Mouse (Mus musculus) cerebellum, adult (tissue): Measurements from ENCODE around the gene Efcab11.

Experiments used
- ATAC-seq: cut with Nextera tagmentation; 2 replicates; pipeline ENCODE4 v1.9.2; 2017; ENCODE audit warnings: mild to moderate bottlenecking, moderate library complexity, mixed read lengths; ENCODE audit not compliant: insufficient number of reproducible peaks, low FRiP score, low TSS enrichment

The Efcab11 gene

DNA sequence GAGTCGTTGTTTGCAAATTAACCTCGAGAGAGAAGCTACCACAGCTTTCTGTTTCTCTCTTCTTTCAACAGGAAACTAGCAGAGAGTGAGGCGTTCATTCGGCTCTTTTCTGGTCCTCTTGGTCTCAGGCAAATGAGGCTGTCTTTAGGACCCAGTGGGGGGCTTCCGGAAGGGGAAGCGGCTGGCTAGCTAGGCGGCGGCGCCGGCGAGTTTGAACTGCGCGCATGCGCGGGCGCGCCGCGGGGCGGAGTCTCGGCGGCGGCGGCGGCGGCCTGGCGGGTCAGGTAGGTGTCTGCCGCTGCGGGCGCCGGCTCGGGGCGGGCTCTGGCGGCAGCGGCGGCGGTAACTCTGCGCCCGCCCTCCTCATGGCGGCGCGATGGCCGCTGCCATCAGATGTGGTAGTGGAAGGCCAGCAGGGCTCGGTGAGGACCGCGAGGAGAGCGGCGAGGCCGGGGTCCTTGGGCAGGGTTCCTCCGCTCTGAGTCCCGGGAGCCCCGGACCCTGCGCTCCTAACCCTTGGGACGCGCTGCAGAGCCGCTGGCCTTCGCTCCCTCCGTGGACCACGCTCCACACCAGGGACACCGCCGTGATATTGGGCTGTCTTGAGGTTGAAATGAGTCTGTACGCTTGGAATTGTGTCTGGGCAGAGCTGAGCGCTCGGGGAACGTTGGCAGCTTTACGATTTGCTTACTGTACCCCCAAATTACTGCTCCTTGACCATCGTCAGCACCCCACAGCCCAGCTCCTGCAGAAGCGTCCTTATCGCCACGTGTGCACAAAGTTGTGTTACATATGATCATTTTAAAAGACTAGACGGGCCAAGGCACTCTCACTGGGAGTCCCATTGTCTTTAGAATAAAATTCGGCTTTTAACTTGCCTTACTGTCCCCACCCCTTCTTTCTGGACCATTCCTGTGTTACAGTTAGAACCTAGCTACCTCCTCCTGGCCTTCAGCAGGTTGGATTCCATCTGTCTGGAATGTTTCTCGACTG, at the start of gene Efcab11, which contains the start of gene Tdp1:
Efcab11 (minus strand) TSS at position 171 of the 993 bp plus-strand sequence.
Tdp1 (plus strand) TSS at position 249 of the 993 bp plus-strand sequence.
- peak; percentile 82 for ATAC-seq

DNA sequence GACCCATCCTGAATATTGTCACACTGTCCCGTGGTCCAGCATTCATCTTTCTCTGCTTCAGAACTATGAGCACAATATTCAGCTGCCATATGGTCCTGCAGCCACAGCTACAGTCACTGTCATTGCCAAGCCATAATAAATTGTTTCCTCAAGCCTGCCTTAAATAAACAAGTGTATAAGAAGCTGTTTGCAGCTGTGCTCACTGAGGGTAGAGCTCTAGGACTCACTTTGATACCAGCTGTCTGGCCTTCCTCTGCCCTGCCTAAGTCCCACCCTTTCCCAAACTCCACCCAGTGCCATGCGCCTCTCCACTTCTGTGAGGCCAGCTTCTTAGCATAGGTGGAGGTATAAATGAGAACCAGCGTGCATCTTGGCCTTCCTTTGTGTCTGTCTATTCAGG, 49.4 kb upstream of the Efcab11 start:
- ATAC-seq = no peak

DNA sequence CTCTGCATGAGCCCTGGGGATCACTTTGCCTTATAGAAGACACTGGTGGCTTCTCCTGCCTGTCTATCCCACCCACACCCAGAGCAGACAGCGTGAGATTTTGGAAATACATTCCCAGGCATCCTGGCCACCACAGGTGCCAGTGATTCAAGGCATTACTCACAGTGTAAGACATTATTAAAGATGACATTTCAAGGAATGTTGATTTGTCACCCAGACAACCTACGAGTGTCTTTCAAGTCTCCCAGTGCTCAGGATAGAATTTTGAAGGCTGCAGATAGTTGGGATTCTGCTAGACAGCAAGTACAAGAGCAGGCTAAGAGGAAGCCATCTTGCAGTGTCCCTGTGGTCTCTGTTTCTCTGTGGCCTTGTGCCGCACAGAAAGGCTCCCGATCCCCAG, 48.0 kb upstream of the Efcab11 start:
- no peak for ATAC-seq

DNA sequence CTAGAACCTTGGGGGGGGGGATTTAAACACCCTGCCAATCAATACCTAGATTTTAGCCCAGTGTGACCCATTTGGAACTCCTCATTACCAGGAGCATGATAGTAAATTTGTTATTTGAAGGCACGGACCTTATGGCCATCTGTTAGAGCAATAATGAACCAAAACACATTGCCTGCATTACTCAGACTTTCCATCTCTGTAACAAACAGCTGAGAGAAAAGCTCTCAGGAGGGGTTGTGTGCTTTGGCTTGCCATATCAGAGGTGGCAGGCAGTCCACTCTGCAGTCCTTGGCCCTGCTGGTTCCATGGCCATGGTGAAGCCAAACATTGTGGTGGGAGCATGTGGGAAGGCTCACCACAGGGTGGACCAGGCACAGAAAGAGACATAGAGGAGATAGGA, 44.9 kb upstream of the Efcab11 start:
- ATAC-seq = no peak

DNA sequence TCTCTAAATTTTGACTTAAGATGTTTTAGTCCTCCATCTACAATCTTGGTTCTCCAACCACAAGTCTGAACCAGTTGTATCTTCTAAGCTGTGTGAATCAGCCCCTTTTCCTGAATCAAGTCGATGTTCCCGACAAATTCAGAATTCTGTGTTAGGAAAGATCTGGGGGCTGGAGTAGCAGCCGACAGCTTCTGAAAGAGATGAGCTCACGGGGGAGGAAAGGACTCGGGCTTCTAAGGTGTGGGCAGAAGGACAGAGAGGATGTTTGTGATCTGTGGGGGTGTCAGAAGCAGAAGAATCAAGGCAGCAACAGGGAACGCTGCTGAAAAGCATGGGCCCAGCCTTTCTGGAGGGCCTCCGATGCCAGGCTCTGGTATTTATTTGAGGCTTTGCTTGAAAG, 44.1 kb upstream of the Efcab11 start:
- no peak for ATAC-seq

DNA sequence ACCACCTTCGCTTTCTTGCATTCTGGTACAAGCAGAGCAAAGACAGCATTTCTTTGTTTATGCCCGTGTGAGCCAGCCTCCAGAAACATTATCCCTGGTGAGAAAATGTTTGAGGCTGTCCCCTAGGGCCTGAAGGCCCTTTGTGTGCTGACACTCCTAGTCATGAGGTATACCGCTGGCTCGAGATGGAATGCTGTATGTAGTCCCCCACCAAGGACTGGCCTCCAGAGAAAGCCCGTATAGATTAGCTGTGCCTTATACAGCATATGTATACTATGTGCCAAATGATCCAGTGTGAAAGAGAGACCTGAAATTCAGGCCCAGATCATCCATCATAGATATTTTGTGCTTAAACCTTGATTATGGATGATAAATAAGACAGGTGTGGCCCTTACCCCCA, 39.5 kb upstream of the Efcab11 start:
- ATAC-seq = no peak

DNA sequence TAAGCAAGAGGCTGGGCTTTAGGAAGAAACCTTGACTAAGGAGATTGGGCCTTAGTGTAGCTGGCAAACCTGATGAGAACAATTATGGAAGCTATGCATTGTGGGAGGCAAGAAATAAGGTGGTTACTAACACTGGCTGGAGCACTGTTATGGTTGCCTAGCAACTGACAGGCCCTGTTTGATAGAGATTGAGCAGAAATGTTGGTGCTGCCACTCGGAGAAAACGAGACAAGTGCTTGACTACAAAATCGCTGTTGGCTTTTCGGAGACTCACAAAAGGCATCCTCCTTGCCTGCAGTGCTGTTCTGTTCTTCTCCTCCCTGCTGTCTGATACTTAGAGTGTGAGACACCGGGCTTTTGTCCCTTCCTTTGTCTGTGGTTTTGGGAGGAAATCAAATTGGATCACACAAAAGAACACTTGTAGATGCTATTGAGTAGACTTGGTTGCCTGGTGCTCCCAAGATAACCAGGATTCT, 38.9 kb upstream of the Efcab11 start:
- no peak for ATAC-seq

DNA sequence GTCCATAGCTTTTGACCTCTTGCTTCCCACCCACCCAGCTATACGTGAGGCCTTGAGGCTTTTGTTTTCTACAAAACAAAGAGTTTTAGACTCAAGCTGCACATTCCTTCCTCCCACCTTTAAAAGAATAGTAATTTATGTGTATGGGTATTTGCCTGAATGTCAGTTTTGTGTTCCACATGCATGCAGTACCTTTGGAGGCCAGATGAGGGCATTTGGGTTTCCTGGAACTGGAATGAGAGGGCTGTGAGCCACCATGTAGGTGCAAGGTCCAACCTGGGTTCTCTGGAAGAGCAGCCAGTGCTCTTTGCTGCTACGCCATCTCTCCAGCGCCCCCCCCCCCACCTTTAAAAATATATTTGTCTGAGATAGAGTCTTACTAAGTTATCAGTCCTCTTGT, 36.8 kb upstream of the Efcab11 start:
- no peak for ATAC-seq

DNA sequence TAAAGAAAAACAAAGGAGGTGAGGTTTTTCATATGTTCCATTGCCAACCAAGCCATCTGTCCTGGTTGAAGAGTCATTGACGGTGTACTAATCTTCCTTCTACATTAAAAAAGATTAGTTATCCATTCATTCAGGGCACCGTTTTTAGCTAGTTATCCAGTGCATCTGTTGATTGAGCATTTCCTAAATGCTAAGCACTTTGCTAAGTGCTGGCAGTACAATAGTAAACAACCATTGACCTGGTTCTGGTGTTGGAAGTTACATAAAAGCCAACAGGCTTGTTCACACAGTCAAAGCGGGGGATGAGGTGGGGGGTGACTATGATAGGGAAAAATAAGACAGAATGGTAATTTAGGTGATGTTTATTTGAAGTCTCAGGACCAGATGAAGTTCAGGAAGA, 35.4 kb upstream of the Efcab11 start:
- ATAC-seq = no peak

DNA sequence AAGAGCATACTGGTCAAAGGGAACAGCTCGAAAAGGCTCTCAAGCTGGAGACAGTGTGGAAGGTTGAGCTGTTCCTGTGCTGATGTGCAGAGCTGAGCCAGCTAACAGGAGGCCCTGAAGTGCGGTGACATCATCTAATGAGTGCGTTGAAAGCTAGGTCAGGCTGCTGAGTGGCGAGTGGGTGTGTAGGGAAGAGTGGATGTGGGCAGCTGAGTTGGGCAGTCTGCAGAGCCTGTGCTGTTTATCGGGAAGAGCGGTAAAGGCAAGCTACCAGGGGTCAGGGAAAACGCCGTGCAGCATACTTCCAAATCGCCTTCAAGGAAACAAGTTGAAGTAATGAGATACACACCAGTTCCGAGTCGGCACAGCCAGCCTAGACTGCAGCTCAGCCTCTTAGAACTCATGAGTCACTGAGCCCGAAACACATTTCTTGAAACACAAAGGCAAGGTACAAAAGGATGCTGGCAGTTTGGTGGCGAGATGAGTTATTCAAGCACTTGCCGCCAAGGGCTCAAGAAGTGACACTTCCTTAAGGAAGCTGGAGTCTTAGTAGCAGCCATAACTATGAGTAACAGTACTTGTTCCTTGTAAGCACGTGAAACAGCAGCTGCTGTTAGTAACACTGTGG, 33.7 kb upstream of the Efcab11 start:
- ATAC-seq = no peak

DNA sequence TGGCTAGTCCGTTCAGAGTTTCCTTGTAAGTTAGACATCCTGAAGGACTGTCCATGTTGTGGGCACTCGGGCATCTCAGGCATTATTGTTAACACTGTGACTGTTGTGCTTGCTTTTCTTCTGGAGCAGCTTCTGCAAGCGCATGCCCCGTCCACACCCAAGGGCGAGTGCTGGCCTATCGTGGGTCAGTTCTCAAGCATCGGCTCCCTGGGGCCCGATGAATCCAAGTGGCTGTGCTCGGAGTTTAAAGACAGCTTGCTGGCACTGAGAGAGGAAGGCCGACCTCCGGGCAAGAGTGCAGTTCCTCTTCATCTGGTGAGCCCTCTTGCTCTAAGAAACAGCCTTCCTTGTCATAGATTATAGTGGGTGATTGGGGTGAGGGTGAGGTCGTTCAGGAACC, 27.2 kb upstream of the Efcab11 start:
- no peak for ATAC-seq

DNA sequence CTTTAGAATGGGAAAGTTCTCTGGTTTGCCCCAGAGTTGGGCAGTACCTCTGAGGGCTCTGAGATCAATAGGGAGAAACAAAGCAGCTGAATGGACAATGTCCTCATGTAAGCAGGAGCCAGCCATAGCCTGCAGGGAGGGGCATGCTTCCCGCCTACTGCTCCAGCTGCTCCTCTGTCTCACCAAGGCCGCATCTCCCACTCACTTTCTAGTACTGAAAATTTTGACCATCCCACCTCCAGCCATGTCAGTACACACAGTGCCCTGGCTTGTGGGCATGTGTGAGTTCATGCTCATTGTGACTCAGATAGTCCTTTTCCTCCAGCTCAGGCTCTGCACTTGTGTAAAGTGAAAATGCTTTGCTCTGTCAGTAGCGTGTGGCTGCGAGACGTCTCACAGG, 20.3 kb upstream of the Efcab11 start:
- no peak for ATAC-seq

DNA sequence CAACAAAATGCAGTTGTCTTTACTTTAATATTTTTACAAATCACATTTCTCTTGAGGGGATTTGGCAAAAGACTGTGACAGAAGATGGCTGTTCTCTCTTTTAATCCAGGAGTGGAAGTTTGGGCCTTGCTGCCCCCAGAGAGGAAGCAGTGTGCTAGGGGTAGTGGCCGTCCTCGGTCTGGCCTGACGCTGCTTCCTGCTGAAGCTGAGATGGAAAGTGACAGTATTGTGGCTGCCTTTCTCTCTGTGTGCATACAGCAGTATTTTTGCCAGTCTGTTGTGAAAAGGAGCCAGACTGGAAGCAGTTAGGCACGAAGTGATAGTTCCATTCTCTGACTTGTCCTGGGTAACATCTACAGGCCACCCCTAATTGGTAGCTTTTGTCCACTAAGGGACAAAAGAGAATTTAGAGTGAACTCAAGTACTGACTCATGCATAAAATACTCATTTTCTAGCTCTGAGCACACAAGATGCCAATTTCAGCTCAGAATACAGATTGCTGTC, 18.7 kb upstream of the Efcab11 start:
- no peak for ATAC-seq

DNA sequence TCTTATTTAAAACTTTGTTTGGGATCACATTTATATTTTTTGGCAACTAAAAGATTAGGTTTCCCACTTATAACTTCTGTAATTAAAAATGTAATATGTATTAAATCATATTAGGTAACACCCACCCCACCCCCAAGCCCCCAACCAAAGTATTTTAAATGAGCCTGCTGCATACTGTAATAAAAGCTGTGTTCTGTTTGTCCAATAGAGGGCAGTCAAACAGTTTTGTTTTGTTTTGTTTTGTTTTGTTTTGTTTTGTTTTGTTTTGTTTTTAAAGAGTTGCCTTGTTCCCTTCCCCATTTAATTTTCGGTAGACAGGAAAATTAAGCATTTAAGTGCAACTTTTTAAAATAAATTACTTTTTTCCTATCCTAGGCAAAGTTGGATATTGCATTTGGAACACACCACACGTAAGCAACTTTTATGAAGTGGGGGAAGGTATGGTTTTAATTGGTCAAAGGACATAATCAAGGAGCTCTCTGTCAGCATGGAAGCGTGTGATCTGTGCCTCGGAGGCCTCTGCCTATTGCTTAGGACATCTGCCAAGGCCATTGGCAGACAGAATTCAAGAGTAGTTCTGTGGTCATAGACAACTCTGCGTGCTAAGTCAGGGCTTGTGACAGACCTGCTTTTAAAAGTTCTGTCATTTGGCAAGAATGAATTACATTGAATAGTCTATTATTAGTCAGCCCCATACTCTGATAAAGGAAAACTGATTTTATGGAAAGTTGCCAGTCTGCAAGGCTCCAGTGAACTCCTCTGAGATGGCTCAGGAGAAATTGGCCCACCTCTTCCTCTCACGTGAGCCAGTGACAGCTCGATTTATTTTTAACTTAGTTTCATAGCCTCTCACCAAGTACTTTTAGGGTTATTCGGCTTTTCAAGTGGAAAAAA, 18.0 kb upstream of the Efcab11 start:
- ATAC-seq = no peak

DNA sequence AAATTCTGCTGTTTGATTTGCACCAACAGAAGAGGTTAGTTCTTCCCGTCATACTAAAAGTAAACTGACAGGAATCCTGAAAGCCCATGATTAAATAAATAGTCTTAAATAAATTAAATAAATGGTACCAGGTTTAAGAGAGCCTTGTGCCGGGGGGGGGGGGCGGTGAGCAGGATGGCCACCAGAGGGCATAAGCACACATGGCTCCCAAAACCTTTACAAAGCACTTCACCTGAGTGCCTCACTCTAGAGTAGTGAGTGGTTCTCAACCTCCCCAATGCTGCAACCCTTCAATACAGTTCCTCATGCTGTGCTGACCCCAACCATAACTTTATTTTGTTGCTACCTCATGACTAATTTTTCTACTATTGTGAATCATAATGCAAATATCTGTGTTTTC, 15.8 kb upstream of the Efcab11 start:
- no peak for ATAC-seq

DNA sequence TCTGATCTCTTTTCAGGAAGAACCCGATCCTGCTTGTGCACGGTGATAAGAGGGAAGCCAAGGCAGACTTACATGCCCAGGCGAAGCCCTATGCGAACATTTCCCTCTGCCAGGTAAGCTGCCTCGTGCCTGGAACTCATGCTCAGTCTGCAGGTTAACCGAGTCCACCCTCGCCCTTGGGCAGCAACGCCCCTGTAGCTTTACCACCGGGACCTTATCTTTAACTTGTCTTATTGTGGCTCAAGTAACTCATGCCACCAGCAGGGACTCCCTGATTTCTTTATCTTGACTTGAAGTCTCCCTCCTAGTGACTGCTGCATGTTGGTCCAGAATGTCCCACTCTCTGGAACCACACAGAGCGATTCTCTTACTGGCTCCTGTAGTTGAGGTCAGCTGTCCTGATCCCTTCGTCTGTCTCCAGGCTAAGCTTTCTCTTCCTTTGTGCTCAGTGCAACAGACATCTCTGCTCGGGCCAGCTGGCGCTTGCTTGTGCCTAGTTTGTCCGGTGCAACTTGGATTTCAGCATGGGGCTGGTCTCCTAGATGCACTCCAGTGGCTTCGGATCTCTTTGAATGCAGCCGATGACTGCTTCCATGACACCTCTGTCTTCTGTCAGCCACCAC, 14.1 kb upstream of the Efcab11 start:
- ATAC-seq = no peak

DNA sequence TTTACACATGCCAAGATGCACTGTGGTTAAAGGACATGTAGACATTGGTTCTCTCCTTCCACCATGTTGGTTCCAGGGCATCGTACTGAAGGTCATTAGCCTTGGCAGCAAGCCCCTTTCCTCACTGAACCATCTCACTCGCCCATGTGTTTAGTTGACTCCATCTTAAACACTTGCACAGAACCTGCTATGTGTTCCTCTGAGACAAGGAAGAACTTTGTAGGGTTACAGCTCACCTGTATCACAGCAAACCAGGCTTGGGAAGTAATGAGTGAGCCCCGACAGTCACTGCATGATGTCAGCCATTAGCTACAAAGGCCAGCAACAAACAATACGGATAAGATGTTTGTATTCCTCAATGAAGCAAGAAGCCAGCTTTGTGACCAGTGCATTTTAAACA, 13.6 kb upstream of the Efcab11 start:
- no peak for ATAC-seq

DNA sequence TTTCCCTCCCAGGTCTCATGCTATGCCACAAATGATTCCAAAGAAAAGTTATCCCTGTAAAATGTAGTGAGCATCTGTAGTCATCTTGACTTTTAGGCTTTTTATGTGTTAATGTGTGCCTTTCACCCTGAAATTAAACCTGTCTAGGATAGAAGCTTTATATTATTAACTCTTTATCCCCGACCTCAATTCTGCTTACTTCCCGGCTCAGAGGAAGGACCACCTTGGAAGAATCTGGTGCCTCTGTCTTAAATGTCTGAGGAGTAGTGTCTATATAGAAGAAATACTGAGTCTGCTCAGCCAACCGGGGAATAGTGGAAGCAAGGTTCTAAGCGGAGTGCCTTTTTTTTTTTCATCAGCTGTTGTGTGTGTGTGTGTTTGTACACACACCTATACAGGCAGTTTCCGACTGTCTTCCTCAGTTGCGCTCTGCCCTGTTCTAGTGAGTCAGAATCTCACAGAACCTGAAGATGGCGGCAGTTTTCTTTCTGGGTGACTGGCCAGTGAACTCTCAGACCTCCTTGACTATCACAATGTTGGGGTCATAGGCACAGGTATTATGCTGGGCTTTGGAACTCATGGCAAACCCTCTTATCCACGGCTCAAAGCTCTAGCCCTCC, 1.2 kb upstream of the Efcab11 start:
- ATAC-seq = no peak

DNA sequence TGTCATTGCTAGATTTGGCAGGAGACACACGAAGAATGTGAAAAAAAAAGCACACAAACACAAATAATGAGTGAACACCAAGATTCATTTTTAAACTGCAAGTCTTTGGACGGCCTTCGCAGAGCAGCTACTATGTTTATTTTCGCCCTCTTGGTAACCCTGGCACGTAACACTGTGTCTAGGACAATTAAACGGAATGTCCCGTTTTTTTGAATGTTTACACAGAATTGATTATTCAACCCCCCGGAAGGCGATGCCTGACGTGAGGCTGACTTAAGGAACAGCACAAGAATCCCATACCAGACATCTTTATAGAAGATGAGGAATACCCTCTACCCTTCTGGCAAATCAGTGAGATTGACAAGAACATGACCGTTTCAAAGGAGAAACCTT, 530 bp downstream of the Efcab11 start:
- 0 out of 2 replicates have a peak, but pooled peaks have one; percentile 10 for ATAC-seq
